Mouse (Mus musculus) stomach, postnatal 0 days (tissue): ENCODE data around the gene Gm10719.
"Not testable (repeated sequence)": the region's sequence is repeated elsewhere in the genome, so short reads cannot be mapped to it uniquely, and the experiment has no call there.

Experiments used
- CTCF ChIP-seq: IDR thresholded peaks from 2 replicates; pipeline ENCODE4 v1.5.1; 2016; ENCODE audit warnings: antibody characterized with exemption, low read depth, mild to moderate bottlenecking, moderate library complexity
- EP300 ChIP-seq: optimal IDR thresholded peaks from 2 replicates; pipeline ENCODE3; 2016; ENCODE audit warnings: antibody characterized with exemption

- not testable (repeated sequence) for TF ChIP-seq CTCF, EP300
Observed at GRCm38 (mm10) chr9:3019835-3020727, 2.9 kb downstream of the Gm10719 start.
